Mouse (Mus musculus): ENCODE measurements at regions not wholly inside any gene's neighbourhood (a gene's known extent, or its start where the extent isn't known, plus 50 kb on each side); places are given as distances from the start of the nearest gene placed in this dataset.

DNA sequence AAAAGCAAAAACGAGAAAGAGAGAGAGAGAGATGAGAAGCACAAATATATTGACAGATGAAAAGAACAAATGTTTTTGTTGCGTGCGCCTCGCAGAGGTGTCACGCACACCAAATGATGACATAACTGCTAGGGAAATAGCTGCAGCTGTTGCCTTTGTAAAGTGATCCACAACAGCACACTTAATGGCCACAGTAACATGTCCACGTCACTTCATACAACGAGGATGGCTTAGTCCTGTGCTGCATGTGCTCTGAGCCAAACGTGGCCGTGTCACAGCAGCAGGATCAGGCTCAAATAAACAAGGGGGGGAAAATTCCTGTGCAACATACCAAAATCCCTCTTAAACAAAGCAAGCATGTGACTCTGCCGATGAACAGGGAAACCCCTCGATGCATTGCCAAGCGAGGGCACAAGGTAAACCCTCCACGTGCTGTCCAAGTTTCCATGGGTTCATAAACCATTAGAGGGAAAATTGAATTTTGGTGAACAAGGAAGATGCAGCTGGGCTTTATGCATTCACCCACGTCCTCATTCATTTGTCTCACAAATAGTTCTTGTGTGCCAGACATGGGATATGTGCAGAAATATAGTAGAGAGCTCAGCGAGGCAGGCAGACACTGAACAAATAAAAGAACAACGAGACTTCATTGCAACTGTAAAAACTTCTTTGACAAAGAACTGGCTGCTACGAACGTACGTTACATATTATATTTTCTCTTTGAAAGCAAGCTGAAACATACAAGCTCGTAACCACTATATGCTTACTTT is 223.0 kb upstream of the Pard3b start:
- no peak for DNase-seq (ENCODE audit: low read depth, low spot score)

GRCm38 (mm10) chr1:61418396-61418795 is 220.2 kb upstream of the Pard3b start:
- DNase-seq (ENCODE audit: low read depth, low spot score): no peak

- no peak for DNase-seq (ENCODE audit: low read depth, low spot score)
These were observed 218.8 kb upstream of the Pard3b start for GRCm38 (mm10) chr1:61419839-61420238.

DNA sequence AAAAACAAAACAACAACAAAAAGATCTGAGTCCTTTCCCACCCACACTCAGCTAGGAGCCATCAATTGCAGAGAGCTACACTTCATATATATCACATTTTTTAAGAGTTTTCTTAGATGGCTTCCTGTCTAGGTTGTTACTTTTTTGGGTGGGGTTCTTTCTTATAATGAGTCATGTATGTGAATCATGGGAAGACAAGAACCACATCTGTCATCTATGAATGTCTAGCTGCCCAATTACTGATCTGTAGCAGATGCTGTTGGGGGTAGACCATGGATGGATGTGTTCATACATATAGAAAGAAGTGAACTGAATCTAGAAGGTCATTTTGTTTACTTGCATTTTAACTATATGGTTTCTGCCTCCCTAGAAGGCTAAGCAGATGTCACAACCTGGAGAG is 215.4 kb upstream of the Pard3b start:
- no peak for DNase-seq (ENCODE audit: low read depth, low spot score)

- no peak for DNase-seq (ENCODE audit: low read depth, low spot score)
These were observed 209.7 kb upstream of the Pard3b start for GRCm38 (mm10) chr1:61428706-61429501.

DNA sequence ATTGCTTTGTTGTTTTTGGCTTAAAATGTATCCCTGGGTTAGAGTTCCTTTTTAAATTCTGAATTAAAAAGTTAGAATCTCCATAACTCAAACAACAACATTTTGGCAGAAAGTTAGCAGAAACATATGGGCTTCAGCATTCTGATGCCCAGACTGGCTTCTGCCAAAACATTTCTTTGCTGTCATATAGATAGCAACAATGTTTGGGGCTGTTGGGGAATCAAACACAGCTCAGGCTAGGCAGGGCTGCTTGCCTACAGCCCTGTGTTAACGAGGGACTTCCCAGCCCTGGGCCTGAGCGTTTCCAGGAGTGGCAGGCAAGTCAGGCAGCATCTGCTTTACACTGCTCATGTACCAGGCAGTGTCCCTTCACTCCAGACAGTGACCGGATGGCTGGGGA is 201.0 kb upstream of the Pard3b start:
- no peak for DNase-seq (ENCODE audit: low read depth, low spot score)

DNA sequence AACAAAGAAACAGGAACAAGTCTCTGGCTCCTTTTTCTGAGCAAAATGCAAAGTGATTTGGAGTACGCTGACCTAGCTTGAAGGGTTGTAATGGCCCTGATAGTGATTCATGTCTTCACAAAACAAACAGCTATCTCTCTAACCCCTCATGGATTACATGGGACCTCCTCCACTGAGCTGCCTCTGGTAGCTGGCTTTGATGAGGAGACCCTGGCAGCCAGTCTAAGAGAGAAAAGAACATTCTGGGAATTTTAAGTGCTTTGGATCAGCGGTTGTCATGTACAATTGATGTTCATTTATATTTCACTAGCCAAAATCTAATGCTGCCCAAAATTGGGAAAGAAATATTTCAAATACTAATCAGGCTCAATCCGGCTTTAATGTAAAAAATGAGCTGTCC is 177.2 kb upstream of the Pard3b start:
- no peak for DNase-seq (ENCODE audit: low read depth, low spot score)

- no peak for DNase-seq (ENCODE audit: low read depth, low spot score)
These were observed 167.9 kb upstream of the Pard3b start for GRCm38 (mm10) chr1:61470617-61471214.

DNA sequence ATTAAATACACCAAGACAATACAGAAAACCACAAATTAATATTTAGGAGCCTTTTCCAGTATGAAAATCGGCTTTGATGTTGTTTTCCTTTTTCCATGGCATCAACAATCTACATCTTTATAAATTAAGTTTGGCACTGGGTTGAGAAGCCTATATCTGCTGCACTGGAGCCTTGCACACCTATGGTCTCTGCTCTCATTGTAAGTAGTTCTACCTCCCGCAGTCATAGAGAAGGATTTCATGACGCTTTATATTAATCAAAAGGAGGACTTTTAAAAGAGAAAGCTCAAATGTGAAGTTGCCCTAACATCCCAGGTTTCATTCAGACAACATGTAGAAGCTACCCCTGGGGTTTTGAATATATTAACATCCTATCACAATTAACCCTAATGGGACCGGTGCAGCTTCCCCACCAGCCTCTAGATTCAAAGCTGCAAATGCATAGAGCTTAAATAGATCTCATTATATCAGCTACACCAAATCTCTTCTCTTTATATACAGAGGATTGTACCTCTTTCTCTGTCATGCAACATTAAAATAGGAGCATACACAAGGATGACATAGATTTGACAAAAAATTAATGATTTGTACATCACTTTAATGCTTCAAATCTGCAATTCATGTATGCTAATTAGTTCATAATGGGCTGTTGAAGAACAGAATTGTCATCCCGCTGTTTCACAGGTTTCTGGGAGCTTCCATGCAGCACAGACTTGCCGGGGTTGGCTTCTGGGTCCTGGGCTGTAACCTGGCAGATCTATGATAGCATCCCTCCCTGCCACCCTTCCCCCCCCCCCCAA is 166.6 kb upstream of the Pard3b start:
- no peak for DNase-seq (ENCODE audit: low read depth, low spot score)

DNA sequence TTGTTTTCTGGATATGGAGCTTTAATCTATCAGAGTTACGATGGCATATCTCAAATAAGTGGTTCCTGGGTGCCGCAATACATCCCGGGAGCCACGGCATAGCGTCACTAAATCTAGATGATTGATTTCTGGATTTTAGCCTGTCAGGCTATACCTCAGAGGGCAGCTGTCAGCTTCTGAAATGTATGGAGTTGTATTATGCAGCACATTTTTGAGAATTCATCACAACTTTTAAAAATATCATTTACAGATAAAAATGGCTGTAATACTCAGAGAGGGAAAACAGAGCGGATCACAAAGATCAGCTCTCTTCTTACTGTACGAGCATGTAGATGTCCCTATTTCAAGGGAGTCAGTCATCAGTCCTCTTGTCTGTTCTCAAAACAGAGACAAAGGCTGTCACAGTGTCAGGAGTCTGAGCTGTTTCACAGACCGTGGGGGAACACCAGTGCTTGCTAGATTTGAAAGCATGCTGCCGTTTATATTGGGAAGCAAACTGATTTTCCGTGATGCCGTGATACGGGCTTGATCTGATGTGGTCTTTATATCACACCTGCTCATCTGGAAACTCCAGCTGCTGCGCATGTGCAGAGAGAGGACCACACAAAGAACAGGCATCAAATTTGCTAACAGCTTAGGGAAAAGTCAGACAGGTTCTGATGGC is 165.9 kb upstream of the Pard3b start:
- no peak for DNase-seq (ENCODE audit: low read depth, low spot score)

GRCm38 (mm10) chr1:61485459-61485858 is 153.2 kb upstream of the Pard3b start:
- no peak for DNase-seq (ENCODE audit: low read depth, low spot score)

DNA sequence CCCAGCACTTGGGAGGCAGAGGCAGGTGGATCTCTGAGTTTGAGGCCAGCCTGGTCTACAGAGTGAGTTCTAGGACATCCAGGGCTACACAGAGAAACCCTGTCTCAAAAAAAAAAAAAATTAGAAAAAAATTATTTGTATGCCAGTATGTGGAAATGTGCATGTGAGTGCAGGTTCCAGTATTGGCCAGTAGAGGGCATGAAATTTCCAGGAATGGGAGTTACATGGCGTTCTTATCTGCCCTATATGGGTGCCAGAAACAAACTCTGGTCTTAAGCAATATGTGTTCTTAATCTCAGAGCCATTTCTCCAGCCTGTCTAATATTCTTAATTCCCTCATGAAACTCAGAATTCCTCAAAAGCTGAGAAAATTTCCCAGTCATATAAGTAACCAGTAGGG is 113.7 kb upstream of the Pard3b start:
- no peak for DNase-seq (ENCODE audit: low read depth, low spot score)

- DNase-seq (ENCODE audit: low read depth, low spot score): no peak
These were observed 112.7 kb upstream of the Pard3b start for GRCm38 (mm10) chr1:61525881-61526280.

- no peak for DNase-seq (ENCODE audit: low read depth, low spot score)
These were observed 109.9 kb upstream of the Pard3b start for GRCm38 (mm10) chr1:61528757-61529156.

- no peak for DNase-seq (ENCODE audit: low read depth, low spot score)
These were observed 108.5 kb upstream of the Pard3b start for GRCm38 (mm10) chr1:61530166-61530565.

- no peak for DNase-seq (ENCODE audit: low read depth, low spot score)
These were observed 107.1 kb upstream of the Pard3b start for GRCm38 (mm10) chr1:61531487-61531886.

GRCm38 (mm10) chr1:61540081-61540480 is 98.5 kb upstream of the Pard3b start:
- DNase-seq (ENCODE audit: low read depth, low spot score): no peak

DNA sequence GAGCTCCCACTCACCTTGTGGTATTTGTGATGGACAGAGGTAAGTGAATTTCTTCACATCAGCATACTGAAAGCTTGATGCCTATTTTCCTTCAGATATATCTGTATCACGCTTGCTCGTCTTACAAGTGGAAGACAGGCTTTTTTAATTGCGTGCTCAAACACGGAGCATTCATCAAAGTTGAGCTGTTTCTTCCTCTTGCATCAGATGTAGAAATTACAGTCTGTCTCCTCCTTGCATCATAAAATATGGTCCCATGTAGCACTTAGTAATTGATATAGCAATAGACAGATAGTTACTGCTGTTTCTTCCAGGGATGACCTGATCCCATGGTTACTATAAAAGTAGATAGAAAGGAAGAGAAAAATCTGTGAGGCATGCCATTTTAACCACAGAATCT is 97.5 kb upstream of the Pard3b start:
- DNase-seq (ENCODE audit: low read depth, low spot score): no peak

DNA sequence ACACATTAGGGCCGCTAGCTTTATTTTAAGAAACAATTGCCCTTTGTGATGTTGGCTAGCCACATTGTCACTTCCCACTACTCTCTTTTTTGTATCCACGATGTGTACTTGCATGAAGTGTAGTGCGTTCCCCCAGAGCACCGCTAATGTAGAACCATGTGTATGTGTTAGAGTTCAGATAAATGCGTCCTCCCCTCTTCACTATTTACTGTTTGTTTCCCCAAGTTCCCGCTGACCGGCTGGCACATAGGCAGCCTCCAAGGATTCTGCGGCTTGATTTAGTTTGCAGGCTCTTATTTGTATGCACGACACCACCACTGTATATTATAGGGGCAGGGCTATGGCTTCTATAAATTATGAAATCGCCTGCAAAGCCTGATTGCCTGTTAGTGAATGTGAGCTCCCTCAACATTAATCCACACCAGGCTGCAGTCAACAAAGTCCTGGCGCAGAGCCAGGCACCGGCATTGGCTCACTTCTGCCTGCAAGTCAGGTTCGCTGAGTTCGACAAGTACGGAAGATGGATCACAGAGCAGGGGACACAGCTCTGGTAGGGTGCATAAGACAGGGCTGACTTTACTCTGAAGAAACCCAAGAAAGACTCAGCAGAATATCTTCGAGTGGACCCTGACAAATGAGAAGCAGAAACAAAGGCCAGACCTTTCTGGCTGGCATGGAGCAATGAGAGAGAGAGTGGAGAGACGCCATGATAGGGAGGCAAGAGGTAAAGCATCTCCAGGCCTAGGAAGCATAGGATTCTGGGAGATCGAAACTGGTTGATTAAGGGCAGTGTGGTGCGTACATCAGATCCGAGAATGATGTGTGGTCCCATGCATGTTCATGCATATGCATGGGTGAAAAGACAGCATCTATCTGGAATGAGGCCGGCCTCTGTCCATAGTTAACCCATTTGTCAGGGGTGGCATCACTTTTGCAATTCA is 85.8 kb upstream of the Pard3b start:
- DNase-seq (ENCODE audit: low read depth, low spot score): no peak

DNA sequence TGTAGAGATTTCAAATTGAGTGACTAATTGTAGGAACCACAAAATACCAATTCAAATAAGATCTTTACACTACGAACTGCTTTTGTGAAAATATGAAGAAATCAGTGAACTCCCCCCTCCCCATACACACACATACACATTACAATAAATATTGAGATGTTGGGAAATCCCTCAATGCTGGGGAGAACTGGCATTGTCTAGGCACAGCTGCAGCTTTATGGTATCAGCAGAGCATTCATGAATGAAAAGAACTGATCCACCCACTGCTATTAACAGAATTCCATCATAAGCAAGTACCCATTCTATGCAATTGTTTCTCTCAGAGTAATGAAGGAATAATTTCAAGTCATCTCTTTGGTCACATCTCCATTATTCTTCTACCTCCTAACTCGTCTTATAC is 79.1 kb upstream of the Pard3b start:
- no peak for DNase-seq (ENCODE audit: low read depth, low spot score)

All from c-Kit-negative CD71-positive TER-119-positive erythroid progenitor cells, embryonic 14.5 days (primary cell).